Mouse (Mus musculus): ENCODE measurements around the gene Rnh1. TPM values are rescaled to one million over a fixed set of nuclear protein-coding genes. Genes with fewer than 3 reads are reported as not detected.

The Rnh1 gene
- polyA plus RNA-seq, 1 experiment from 2014 or later = 160 TPM

GRCm38 (mm10) chr7:141217343-141218013, 44.8 kb upstream of the Rnh1 start:
- ATAC-seq (ENCODE audit: low read depth) = no peak
- no peak overlapping the region for H3K27ac ChIP-seq (replicated peaks; ENCODE audit: low read depth, low read length)
- WGBS = 83% methylated on average over 13 of the region's 17 CpGs
- H3K27me3 ChIP-seq (replicated peaks; ENCODE audit: control insufficient read depth, insufficient read depth, low read length) = no peaks in the 10 kb centered on the region
- no peak overlapping the region for H3K9ac ChIP-seq (ENCODE audit: low read depth, low read length)
- peak overlapping the region; percentile 69; the same call in 1 of the 2 replicates for H3K4me2 ChIP-seq (ENCODE audit: low read depth, low read length)
- peaks cover 10% of the 10 kb centered on the region; the same call in 1 of the 2 replicates for H3K36me3 ChIP-seq (ENCODE audit: control insufficient read depth, insufficient read depth, low read length)
- DNase-seq (ENCODE audit: low spot score) = no peak
- H3K4me3 ChIP-seq (ENCODE audit: low read depth, low read length) = no peak overlapping the region
- peaks cover 19% of the 10 kb centered on the region for H3K4me1 ChIP-seq (ENCODE audit: control insufficient read depth, insufficient read depth, low read length)
- H3K9me3 ChIP-seq (ENCODE audit: control insufficient read depth, low read length) = no peaks in the 10 kb centered on the region

GRCm38 (mm10) chr7:141216894-141217293, 44.2 kb upstream of the Rnh1 start:
- peak overlapping the region; percentile 69 for H3K4me2 ChIP-seq (ENCODE audit: low read depth, low read length)
- H3K4me1 ChIP-seq (ENCODE audit: control insufficient read depth, insufficient read depth, low read length) = peaks cover 13% of the 10 kb centered on the region
- H3K36me3 ChIP-seq (ENCODE audit: control insufficient read depth, insufficient read depth, low read length) = peaks cover 10% of the 10 kb centered on the region; the same call in 1 of the 2 replicates
- no peaks in the 10 kb centered on the region for H3K27me3 ChIP-seq (replicated peaks; ENCODE audit: control insufficient read depth, insufficient read depth, low read length)
- peak overlapping the region; percentile 54; the same call in 1 of the 2 replicates for H3K4me3 ChIP-seq (ENCODE audit: low read depth, low read length)
- H3K27ac ChIP-seq (replicated peaks; ENCODE audit: low read depth, low read length) = no peak overlapping the region
- DNase-seq (ENCODE audit: low spot score) = no peak
- H3K9me3 ChIP-seq (ENCODE audit: control insufficient read depth, low read length) = no peaks in the 10 kb centered on the region
- 87% methylated on average over 11 of the region's 11 CpGs for WGBS
- ATAC-seq (ENCODE audit: low read depth) = no peak
- H3K9ac ChIP-seq (ENCODE audit: low read depth, low read length) = no peak overlapping the region

GRCm38 (mm10) chr7:141215880-141216733, 43.5 kb upstream of the Rnh1 start:
- Histone ChIP-seq H3K36me3 (ENCODE audit: control insufficient read depth, insufficient read depth, low read length) (peaks cover 10% of the 10 kb centered on the region; the same call in 1 of the 2 replicates), H3K27ac (replicated peaks; ENCODE audit: low read depth, low read length) (peak overlapping the region; percentile 53), H3K27me3 (replicated peaks; ENCODE audit: control insufficient read depth, insufficient read depth, low read length) (no peaks in the 10 kb centered on the region), H3K9ac (ENCODE audit: low read depth, low read length) (peak overlapping the region; percentile 63), H3K4me2 (ENCODE audit: low read depth, low read length) (peak overlapping the region; percentile 69), H3K4me3 (ENCODE audit: low read depth, low read length) (peak overlapping the region; percentile 54), H3K4me1 (ENCODE audit: control insufficient read depth, insufficient read depth, low read length) (peaks cover 11% of the 10 kb centered on the region; the same call in 1 of the 2 replicates), H3K9me3 (ENCODE audit: control insufficient read depth, low read length) (no peaks in the 10 kb centered on the region)
- ATAC-seq (ENCODE audit: low read depth) (peak; percentile 66), DNase-seq (ENCODE audit: low spot score) (no peak)
- 1% methylated on average over 24 of the region's 42 CpGs for WGBS

GRCm38 (mm10) chr7:141215101-141215879, 42.6 kb upstream of the Rnh1 start, which contains the start of gene Rassf7:
Rassf7 (plus strand) TSS chr7:141215860.
- 1% methylated on average over 28 of the region's 41 CpGs for WGBS
- Histone ChIP-seq H3K27me3 (replicated peaks; ENCODE audit: control insufficient read depth, insufficient read depth, low read length) (no peaks in the 10 kb centered on the region), H3K9me3 (ENCODE audit: control insufficient read depth, low read length) (no peaks in the 10 kb centered on the region), H3K27ac (replicated peaks; ENCODE audit: low read depth, low read length) (peak within 1 kb of the TSS; percentile 86), H3K9ac (ENCODE audit: low read depth, low read length) (peak within 1 kb of the TSS; percentile 71), H3K4me1 (ENCODE audit: control insufficient read depth, insufficient read depth, low read length) (peaks cover 3% of the 10 kb centered on the region; the same call in 1 of the 2 replicates), H3K36me3 (ENCODE audit: control insufficient read depth, insufficient read depth, low read length) (peaks cover 10% of the 10 kb centered on the region; the same call in 1 of the 2 replicates), H3K4me3 (ENCODE audit: low read depth, low read length) (peak within 1 kb of the TSS; percentile 54), H3K4me2 (ENCODE audit: low read depth, low read length) (peak within 1 kb of the TSS; percentile 69)
- ATAC-seq (ENCODE audit: low read depth) (peak; percentile 96), DNase-seq (ENCODE audit: low spot score) (peak; percentile 98)

GRCm38 (mm10) chr7:141214310-141214709, 41.7 kb upstream of the Rnh1 start:
- Histone ChIP-seq H3K4me3 (ENCODE audit: low read depth, low read length) (no peak overlapping the region), H3K9ac (ENCODE audit: low read depth, low read length) (no peak overlapping the region), H3K27me3 (replicated peaks; ENCODE audit: control insufficient read depth, insufficient read depth, low read length) (no peaks in the 10 kb centered on the region), H3K27ac (replicated peaks; ENCODE audit: low read depth, low read length) (no peak overlapping the region), H3K36me3 (ENCODE audit: control insufficient read depth, insufficient read depth, low read length) (0 out of 2 replicates have a peak, but pooled peaks cover 10% of the 10 kb centered on the region), H3K9me3 (ENCODE audit: control insufficient read depth, low read length) (no peaks in the 10 kb centered on the region), H3K4me2 (ENCODE audit: low read depth, low read length) (no peak overlapping the region), H3K4me1 (ENCODE audit: control insufficient read depth, insufficient read depth, low read length) (peaks cover 2% of the 10 kb centered on the region; the same call in 1 of the 2 replicates)
- WGBS = 59% methylated on average over 3 of the region's 3 CpGs
- DNase-seq (ENCODE audit: low spot score) (no peak), ATAC-seq (ENCODE audit: low read depth) (no peak)

- Histone ChIP-seq H3K27ac (replicated peaks; ENCODE audit: low read depth, low read length) (peak within 1 kb of the TSS; percentile 86), H3K9ac (ENCODE audit: low read depth, low read length) (0 out of 2 replicates have a peak within 1 kb of the TSS, but pooled peaks have one; percentile 71), H3K4me1 (ENCODE audit: control insufficient read depth, insufficient read depth, low read length) (peaks cover 2% of the 10 kb centered on the region; the same call in 1 of the 2 replicates), H3K9me3 (ENCODE audit: control insufficient read depth, low read length) (no peaks in the 10 kb centered on the region), H3K36me3 (ENCODE audit: control insufficient read depth, insufficient read depth, low read length) (0 out of 2 replicates have a peak, but pooled peaks cover 8% of the 10 kb centered on the region), H3K27me3 (replicated peaks; ENCODE audit: control insufficient read depth, insufficient read depth, low read length) (no peaks in the 10 kb centered on the region), H3K4me2 (ENCODE audit: low read depth, low read length) (peak within 1 kb of the TSS; percentile 69), H3K4me3 (ENCODE audit: low read depth, low read length) (peak within 1 kb of the TSS; percentile 54)
- 90% methylated on average over 11 of the region's 11 CpGs for WGBS
- ATAC-seq (ENCODE audit: low read depth) (no peak), DNase-seq (ENCODE audit: low spot score) (no peak)
Observed at GRCm38 (mm10) chr7:141213605-141214235, 41.1 kb upstream of the Rnh1 start, which contains the start of gene Lmntd2. Lmntd2 (minus strand) TSS chr7:141214080.

GRCm38 (mm10) chr7:141213133-141213532, 40.5 kb upstream of the Rnh1 start:
- ATAC-seq (ENCODE audit: low read depth) = no peak
- Histone ChIP-seq H3K27me3 (replicated peaks; ENCODE audit: control insufficient read depth, insufficient read depth, low read length) (no peaks in the 10 kb centered on the region), H3K36me3 (ENCODE audit: control insufficient read depth, insufficient read depth, low read length) (0 out of 2 replicates have a peak, but pooled peaks cover 2% of the 10 kb centered on the region), H3K27ac (replicated peaks; ENCODE audit: low read depth, low read length) (no peak overlapping the region), H3K4me3 (ENCODE audit: low read depth, low read length) (no peak overlapping the region), H3K4me1 (ENCODE audit: control insufficient read depth, insufficient read depth, low read length) (peaks cover 2% of the 10 kb centered on the region; the same call in 1 of the 2 replicates), H3K9ac (ENCODE audit: low read depth, low read length) (no peak overlapping the region), H3K9me3 (ENCODE audit: control insufficient read depth, low read length) (no peaks in the 10 kb centered on the region), H3K4me2 (ENCODE audit: low read depth, low read length) (no peak overlapping the region)
- 78% methylated on average over 3 of the region's 3 CpGs for WGBS
- no peak for DNase-seq (ENCODE audit: low spot score)
